Mouse (Mus musculus) cerebellum, postnatal 4 days (tissue): Measurements from ENCODE around the gene Spaca7.
"Not testable (repeated sequence)": the region's sequence is repeated elsewhere in the genome, so short reads cannot be mapped to it uniquely, and the experiment has no call there.

Experiments used
- DNase-seq, 2 experiments: peaks; one replicate each; pipeline ENCODE4 v3.0.0; 2022; ENCODE audit warnings: low spot score in 2 of 2, mixed read lengths in 1 of 2

Spaca7 gene

DNA sequence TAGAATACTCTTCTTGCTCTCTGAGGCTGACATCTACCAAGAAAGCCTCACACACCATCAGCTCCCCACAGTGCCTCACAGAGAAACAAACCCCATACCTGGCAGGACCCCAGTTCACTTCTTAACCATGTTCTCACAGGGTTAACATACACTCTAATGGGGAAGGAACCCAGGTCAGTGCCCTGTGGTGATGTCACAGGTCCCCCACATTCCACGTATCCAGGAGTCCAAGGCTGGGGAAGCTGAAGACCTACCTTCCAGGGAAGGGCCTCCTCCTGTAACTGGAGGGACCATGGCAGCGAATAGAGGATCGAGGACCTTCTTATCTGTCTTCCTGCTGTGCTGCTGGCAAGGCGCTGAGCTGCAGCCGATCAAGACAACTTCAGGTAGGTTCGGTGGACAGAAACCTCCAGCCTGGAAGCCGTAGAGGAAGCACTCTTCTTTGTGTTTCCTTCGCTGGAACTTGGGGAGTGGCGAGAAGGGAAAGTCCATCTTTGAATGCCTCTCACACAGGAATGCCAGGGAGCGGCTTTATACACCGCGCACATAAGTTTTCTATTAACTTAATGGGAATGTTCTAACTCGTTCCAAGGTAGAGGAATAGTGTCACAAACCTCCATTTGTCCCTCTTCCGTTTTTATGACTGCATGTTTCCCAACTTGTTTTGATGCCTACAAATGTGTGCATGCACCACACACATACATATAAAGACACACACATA lies at the start of gene Spaca7:
TSS of gene Spaca7 (plus strand) at position 216 of the 721 bp plus-strand sequence.
- DNase-seq, result no peak

GRCm38 (mm10) chr8:12524279-12524678 lies 48.5 kb upstream of the Spaca7 start:
- no peak for DNase-seq

GRCm38 (mm10) chr8:12528659-12529058 lies 44.2 kb upstream of the Spaca7 start:
- no peak for DNase-seq

GRCm38 (mm10) chr8:12535617-12536016 lies 37.2 kb upstream of the Spaca7 start:
- no peak for DNase-seq

DNA sequence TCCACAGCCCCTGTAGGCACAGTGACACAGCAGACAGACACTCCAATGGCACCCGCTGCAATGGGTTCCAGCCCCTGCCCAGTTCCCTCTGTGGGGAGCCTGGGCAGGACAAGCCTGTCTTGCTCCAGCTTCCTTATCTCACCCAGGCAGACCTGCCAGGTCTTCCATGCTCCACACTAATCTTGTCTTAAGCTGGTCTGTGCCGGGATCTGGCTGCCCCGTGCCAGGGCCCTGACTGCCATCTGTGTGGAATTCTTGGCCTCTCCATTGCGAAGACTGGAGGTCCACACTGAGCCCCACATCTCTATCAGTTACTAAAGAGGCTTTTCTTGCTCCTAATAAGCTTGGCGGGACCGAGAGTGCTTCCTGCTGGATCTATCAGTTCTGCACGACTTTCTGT lies 36.5 kb upstream of the Spaca7 start:
- no peak for DNase-seq

DNA sequence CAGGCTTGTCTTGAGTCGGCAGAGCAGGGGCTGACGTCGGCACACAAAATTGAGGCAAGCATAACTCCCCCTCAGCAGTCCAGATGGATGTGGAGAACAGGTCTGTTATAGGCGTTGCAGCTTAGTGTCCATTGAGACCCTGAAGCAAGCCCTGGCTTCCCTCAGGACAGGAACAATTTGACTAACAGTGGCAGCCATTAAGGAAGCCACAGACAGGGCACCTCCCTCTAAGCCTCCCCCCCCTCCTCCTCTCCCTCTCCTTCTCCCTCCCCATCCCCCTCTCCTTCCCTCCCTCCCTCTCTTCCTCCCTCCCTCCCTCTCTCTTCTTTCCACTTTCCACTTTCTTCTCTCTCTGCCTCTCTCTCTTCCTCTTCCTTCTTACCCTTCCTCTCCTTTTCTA lies 27.6 kb upstream of the Spaca7 start:
- DNase-seq, result no peak

DNA sequence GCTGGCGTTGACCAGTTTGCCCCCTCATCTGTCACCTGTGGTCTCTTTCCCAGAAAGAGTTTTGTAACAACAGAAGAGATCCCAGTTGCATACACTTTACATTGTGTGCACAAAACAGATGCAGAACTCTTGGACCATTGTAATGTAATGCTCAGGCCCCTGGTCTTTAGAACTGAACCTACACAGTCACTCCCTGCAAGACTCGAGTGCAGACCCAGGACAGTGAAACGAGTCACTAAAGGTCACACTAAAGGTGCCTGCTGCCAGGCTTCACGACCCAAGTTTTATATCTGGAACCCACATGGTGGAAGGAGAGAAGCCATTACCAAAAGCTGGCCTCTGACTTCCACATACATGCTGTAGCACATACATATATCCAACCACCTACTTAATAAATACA lies 27.2 kb upstream of the Spaca7 start:
- DNase-seq, result no peak

DNA sequence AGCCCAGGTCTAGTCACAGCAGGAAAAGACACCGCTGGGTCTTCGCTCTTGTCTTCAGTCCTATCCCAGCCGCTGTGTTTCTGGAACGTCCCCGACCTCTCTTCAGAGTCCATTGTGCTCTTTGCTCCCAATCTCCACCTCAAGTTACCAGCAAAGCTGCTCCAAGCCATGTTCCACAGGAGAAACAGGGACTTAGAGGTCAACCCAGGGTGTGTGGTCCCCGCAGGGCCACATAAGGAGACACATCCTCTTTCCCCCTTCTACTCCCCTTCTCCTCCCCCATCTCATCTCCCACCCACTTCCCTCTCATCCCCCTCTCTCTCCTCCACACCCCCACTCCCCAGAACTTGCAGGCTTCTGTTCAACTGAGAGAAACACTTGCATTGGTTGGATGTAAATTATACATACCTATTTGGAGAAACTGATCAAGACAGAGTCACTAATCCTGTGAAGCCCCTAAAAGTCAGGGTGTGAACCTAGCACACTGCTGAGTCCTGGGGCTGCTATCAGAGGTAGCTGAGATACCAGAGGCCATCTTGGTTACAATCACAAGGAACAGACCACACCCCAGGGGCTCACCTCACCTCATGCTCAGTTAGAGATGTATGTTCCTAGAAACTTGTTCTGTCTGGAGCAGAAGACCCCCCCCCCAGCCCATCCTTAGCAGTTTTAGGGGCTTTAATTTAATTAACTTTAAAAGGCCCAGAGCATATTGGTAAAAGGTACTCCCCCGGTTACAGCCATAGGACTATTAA lies 25.2 kb upstream of the Spaca7 start:
- DNase-seq, result no peak

GRCm38 (mm10) chr8:12548255-12548654 lies 24.6 kb upstream of the Spaca7 start:
- DNase-seq, result no peak

DNA sequence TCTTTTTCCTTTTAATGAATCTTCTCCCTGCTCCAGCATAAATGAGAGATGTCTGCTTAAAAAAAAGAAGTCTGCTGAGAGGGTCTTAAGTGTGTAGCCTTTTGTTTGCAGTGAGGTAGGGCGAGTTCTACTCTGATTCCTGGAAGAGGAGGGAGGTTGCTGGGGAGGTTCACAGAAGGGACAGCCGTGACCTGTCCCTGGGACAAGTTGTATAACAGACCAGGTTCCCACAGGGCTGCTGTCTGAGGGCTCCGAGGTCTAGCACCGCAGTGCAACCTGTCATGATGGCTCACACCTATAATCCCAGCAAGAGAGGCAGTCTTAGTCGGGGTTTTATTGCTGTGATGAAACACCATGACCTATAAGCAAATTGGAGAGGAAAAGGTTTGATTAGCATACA lies 24.1 kb upstream of the Spaca7 start:
- DNase-seq, result no peak

GRCm38 (mm10) chr8:12555515-12556145 lies 17.2 kb upstream of the Spaca7 start:
- DNase-seq, result no peak

GRCm38 (mm10) chr8:12558786-12559185 lies 14.0 kb upstream of the Spaca7 start:
- DNase-seq, result no peak

- peak; percentile 45 to 63 for DNase-seq
Measured at GRCm38 (mm10) chr8:12561403-12561960, 11.3 kb upstream of the Spaca7 start.

GRCm38 (mm10) chr8:12564307-12564706 lies 8.5 kb upstream of the Spaca7 start:
- DNase-seq, result peak; percentile 36 to 59

DNA sequence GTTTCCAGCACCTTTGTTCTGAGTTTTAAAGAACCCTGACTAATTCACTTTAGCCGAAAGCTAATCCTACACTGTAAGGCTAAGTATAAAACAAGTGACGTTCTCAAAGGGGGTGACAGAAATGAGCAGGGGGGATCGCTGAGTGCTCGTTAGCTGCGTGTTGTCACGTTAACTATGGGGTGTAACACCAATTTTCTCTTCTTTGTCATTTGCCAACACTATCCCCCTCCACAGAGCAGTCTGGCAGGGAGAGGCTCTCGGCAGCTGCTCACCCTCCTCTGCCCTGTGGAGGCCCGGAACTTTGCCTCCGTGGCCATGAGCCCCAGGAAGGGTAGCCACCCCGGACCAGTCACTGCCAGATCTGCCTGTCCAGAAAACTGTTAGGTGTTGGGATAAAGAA lies 7.3 kb upstream of the Spaca7 start:
- no peak for DNase-seq

- DNase-seq, result no peak
Measured at GRCm38 (mm10) chr8:12566509-12566908, 6.3 kb upstream of the Spaca7 start.

DNA sequence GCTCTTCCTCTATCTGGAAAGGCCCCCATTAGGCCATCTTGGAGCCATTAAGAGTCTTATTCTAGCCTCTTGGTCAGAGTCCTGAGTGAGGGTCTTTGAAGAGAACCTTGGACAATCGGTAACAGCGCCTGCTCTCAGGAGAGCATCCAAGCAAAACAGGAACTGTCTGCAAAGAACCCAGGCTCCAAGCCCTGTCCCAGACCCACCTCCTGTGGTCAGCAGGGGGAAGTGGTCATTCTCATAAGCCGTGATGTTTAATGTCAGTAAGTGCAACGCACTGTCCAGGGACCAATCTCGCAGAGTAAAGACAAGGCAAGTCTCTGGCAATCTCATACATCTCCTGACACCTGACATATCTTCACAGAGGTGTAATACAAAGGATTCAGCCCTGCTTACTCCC lies 3.2 kb downstream of the Spaca7 start:
- no peak for DNase-seq

DNA sequence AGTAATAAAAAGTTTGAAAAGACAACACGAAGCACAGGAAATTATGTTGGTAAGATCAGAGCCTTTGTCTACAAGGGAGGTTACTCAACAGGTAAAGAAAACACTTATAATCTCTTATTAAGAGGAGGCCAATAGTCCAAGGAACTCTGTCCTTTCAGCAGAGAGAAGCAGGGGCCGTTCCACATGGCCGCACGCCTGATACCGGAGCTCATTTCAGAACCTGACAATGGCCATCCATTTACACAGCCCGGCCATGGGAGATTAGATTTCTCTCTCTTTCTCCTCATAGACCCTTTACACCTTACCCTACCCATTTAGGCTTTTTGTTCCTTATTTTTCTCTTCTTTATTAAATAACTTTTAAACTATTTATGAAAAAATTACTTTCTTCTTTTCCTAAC lies 3.9 kb downstream of the Spaca7 start:
- no peak for DNase-seq

GRCm38 (mm10) chr8:12579339-12579999 lies 6.6 kb downstream of the Spaca7 start:
- DNase-seq, result not testable (repeated sequence)

GRCm38 (mm10) chr8:12583785-12584184 lies 11.0 kb downstream of the Spaca7 start:
- DNase-seq, result no peak

GRCm38 (mm10) chr8:12607223-12607622 lies 34.4 kb downstream of the Spaca7 start:
- peak; percentile 74 to 88 for DNase-seq

DNA sequence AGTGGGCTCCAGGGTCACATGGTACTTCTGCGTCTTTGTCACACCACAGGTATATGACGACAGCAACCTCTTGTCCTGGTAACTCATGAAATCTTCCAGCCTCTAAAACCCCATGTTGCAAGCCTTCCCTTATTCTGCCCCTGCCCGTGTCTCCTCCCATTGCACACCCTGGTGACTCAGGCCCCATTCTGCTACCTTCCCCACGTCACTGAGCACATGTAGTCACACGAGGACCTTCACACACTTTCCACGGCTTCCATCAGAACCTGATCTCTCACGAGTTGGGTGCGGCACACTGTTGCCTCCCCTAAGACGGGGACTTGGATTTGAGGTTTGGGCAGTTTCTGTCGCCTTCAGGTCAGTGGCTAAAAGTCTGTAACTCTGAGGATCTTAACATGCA lies 36.0 kb downstream of the Spaca7 start:
- DNase-seq, result no peak
